Mouse (Mus musculus) hindbrain, embryonic 15.5 days (tissue): Measurements from ENCODE around the gene Otogl. TPM values are rescaled to one million over a fixed set of nuclear protein-coding genes. Genes with fewer than 3 reads are reported as not detected.

Experiments
- ATAC-seq: fragments of 200-750 bp; cut with Nextera tagmentation; 2 replicates; pipeline ENCODE4 v1.8.0; 2017; ENCODE audit warnings: low read depth, moderate number of reproducible peaks, moderate TSS enrichment; ENCODE audit not compliant: low FRiP score
- H3K27ac ChIP-seq: fragments of 300-500 bp; sonication (generic); replicated peaks from 2 replicates; pipeline ENCODE4 v1.5.1; 2015; ENCODE audit warnings: mild to moderate bottlenecking, inconsistent platforms
- H3K27me3 ChIP-seq: fragments of 300-500 bp; sonication (generic); 2 replicates; pipeline ENCODE4 v1.6.1; 2015; ENCODE audit warnings: control low read depth, inconsistent platforms
- H3K36me3 ChIP-seq: fragments of 300-500 bp; sonication (generic); 2 replicates; pipeline ENCODE4 v1.6.1; 2015; ENCODE audit warnings: control low read depth, inconsistent platforms
- H3K4me1 ChIP-seq: fragments of 300-500 bp; sonication (generic); replicated peaks from 2 replicates; pipeline ENCODE4 v1.6.1; 2015; ENCODE audit warnings: control low read depth, inconsistent platforms
- H3K4me2 ChIP-seq: fragments of 300-500 bp; sonication (generic); 2 replicates; pipeline ENCODE4 v1.6.1; 2015; ENCODE audit warnings: moderate library complexity, mild to moderate bottlenecking, inconsistent platforms
- H3K4me3 ChIP-seq: fragments of 300-500 bp; sonication (generic); 2 replicates; pipeline ENCODE4 v1.5.1; 2015; ENCODE audit warnings: mild to moderate bottlenecking, inconsistent platforms
- H3K9ac ChIP-seq: fragments of 300-500 bp; sonication (generic); 2 replicates; pipeline ENCODE4 v1.6.1; 2015; ENCODE audit warnings: inconsistent platforms
- H3K9me3 ChIP-seq: fragments of 300-500 bp; sonication (generic); 2 replicates; pipeline ENCODE4 v1.6.1; 2016; ENCODE audit warnings: control low read depth, inconsistent platforms
- WGBS: fragments of 180-500 bp; shearing (Covaris S2); methylation state at CpG from one replicate; pipeline ENCODE4 v1.1.7; 2015; 5-methylcytosine and 5-hydroxymethylcytosine counted together
- polyA plus RNA-seq: library from polyadenylated mRNA; unstranded; fragments of >200 nt; fragmentation: Nextera tagmentation; extraction: Ambion mirVana; gene quantifications from 2 replicates; pipeline ENCODE4 v1.2.1, GENCODE M21; 2015

Gene Otogl
- 0.04 TPM in 2 replicates for polyA plus RNA-seq

- no peaks in the 10 kb centered on the region for H3K27me3 ChIP-seq
- 55% methylated on average over 7 of the region's 7 CpGs for WGBS
- H3K4me3 ChIP-seq = no peak within 1 kb of the TSS
- no peaks in the 10 kb centered on the region for H3K9me3 ChIP-seq
- no peak within 1 kb of the TSS for H3K27ac ChIP-seq
- H3K4me1 ChIP-seq = no peaks in the 10 kb centered on the region
- no peaks in the 10 kb centered on the region for H3K36me3 ChIP-seq
- ATAC-seq = no peak
- H3K9ac ChIP-seq = no peak within 1 kb of the TSS
- no peak within 1 kb of the TSS for H3K4me2 ChIP-seq
These were observed at the start of gene Otogl for GRCm38 (mm10) chr10:107912084-107912573. Otogl (minus strand) TSS chr10:107912134.

GRCm38 (mm10) chr10:107956588-107956987 lies 44.7 kb upstream of the Otogl start:
- 83% methylated on average over 5 of the region's 5 CpGs for WGBS
- Histone ChIP-seq H3K36me3 (no peaks in the 10 kb centered on the region), H3K4me1 (no peaks in the 10 kb centered on the region), H3K27me3 (no peaks in the 10 kb centered on the region), H3K4me3 (no peak overlapping the region), H3K9ac (no peak overlapping the region), H3K4me2 (no peak overlapping the region), H3K9me3 (no peaks in the 10 kb centered on the region), H3K27ac (no peak overlapping the region)
- ATAC-seq = no peak

GRCm38 (mm10) chr10:107954444-107954843 lies 42.5 kb upstream of the Otogl start:
- no peaks in the 10 kb centered on the region for H3K36me3 ChIP-seq
- 49% methylated on average over 6 of the region's 6 CpGs for WGBS
- no peaks in the 10 kb centered on the region for H3K27me3 ChIP-seq
- H3K4me1 ChIP-seq = no peaks in the 10 kb centered on the region
- no peak for ATAC-seq
- H3K9ac ChIP-seq = no peak overlapping the region
- H3K4me2 ChIP-seq = no peak overlapping the region
- H3K27ac ChIP-seq = no peak overlapping the region
- H3K4me3 ChIP-seq = no peak overlapping the region
- no peaks in the 10 kb centered on the region for H3K9me3 ChIP-seq

- Histone ChIP-seq H3K27ac (no peak overlapping the region), H3K4me1 (no peaks in the 10 kb centered on the region), H3K36me3 (no peaks in the 10 kb centered on the region), H3K4me2 (no peak overlapping the region), H3K9me3 (no peaks in the 10 kb centered on the region), H3K9ac (no peak overlapping the region), H3K4me3 (no peak overlapping the region), H3K27me3 (no peaks in the 10 kb centered on the region)
- 95% methylated on average over 6 of the region's 6 CpGs for WGBS
- ATAC-seq = no peak
These were observed 39.7 kb upstream of the Otogl start for GRCm38 (mm10) chr10:107951596-107951995.

- no peak for ATAC-seq
These were observed 38.0 kb upstream of the Otogl start for GRCm38 (mm10) chr10:107949945-107950344.

GRCm38 (mm10) chr10:107948647-107949046 lies 36.7 kb upstream of the Otogl start:
- 85% methylated on average over 8 of the region's 8 CpGs for WGBS
- ATAC-seq = no peak
- H3K4me3 ChIP-seq = no peak overlapping the region
- H3K4me1 ChIP-seq = no peaks in the 10 kb centered on the region
- H3K9ac ChIP-seq = no peak overlapping the region
- no peaks in the 10 kb centered on the region for H3K36me3 ChIP-seq
- no peaks in the 10 kb centered on the region for H3K9me3 ChIP-seq
- no peaks in the 10 kb centered on the region for H3K27me3 ChIP-seq
- H3K27ac ChIP-seq = no peak overlapping the region
- no peak overlapping the region for H3K4me2 ChIP-seq

More at GRCm38 (mm10) chr10:107949945-107950344, 38.0 kb upstream of the Otogl start:
- 90% methylated on average over 5 of the region's 5 CpGs for WGBS
- Histone ChIP-seq H3K9me3 (no peaks in the 10 kb centered on the region), H3K36me3 (no peaks in the 10 kb centered on the region), H3K4me2 (no peak overlapping the region), H3K27ac (no peak overlapping the region), H3K27me3 (no peaks in the 10 kb centered on the region), H3K4me3 (no peak overlapping the region), H3K9ac (no peak overlapping the region), H3K4me1 (no peaks in the 10 kb centered on the region)

GRCm38 (mm10) chr10:107948038-107948437 lies 36.1 kb upstream of the Otogl start:
- no peaks in the 10 kb centered on the region for H3K9me3 ChIP-seq
- H3K9ac ChIP-seq = no peak overlapping the region
- ATAC-seq = no peak
- WGBS = 87% methylated on average over 1 of the region's 1 CpGs
- H3K27ac ChIP-seq = no peak overlapping the region
- no peaks in the 10 kb centered on the region for H3K27me3 ChIP-seq
- H3K4me3 ChIP-seq = no peak overlapping the region
- H3K4me1 ChIP-seq = no peaks in the 10 kb centered on the region
- no peaks in the 10 kb centered on the region for H3K36me3 ChIP-seq
- no peak overlapping the region for H3K4me2 ChIP-seq

- 65% methylated on average over 5 of the region's 5 CpGs for WGBS
- Histone ChIP-seq H3K4me1 (no peaks in the 10 kb centered on the region), H3K9me3 (no peaks in the 10 kb centered on the region), H3K4me2 (no peak overlapping the region), H3K4me3 (no peak overlapping the region), H3K9ac (no peak overlapping the region), H3K27me3 (no peaks in the 10 kb centered on the region), H3K27ac (no peak overlapping the region), H3K36me3 (no peaks in the 10 kb centered on the region)
- ATAC-seq = no peak
These were observed 34.4 kb upstream of the Otogl start for GRCm38 (mm10) chr10:107946348-107946747.

GRCm38 (mm10) chr10:107943859-107944258 lies 31.9 kb upstream of the Otogl start:
- no peak overlapping the region for H3K4me2 ChIP-seq
- H3K4me3 ChIP-seq = no peak overlapping the region
- H3K27ac ChIP-seq = no peak overlapping the region
- no peaks in the 10 kb centered on the region for H3K9me3 ChIP-seq
- no peak for ATAC-seq
- no peaks in the 10 kb centered on the region for H3K4me1 ChIP-seq
- H3K27me3 ChIP-seq = no peaks in the 10 kb centered on the region
- H3K9ac ChIP-seq = no peak overlapping the region
- no peaks in the 10 kb centered on the region for H3K36me3 ChIP-seq
- 81% methylated on average over 3 of the region's 3 CpGs for WGBS

- Histone ChIP-seq H3K9ac (no peak overlapping the region), H3K9me3 (no peaks in the 10 kb centered on the region), H3K27me3 (no peaks in the 10 kb centered on the region), H3K4me2 (no peak overlapping the region), H3K4me1 (no peaks in the 10 kb centered on the region), H3K4me3 (no peak overlapping the region), H3K36me3 (no peaks in the 10 kb centered on the region), H3K27ac (no peak overlapping the region)
- WGBS = 89% methylated on average over 4 of the region's 4 CpGs
- no peak for ATAC-seq
These were observed 29.4 kb upstream of the Otogl start for GRCm38 (mm10) chr10:107941188-107941900.

- no peak overlapping the region for H3K4me3 ChIP-seq
- no peak overlapping the region for H3K27ac ChIP-seq
- no peaks in the 10 kb centered on the region for H3K4me1 ChIP-seq
- no peaks in the 10 kb centered on the region for H3K9me3 ChIP-seq
- no peak overlapping the region for H3K4me2 ChIP-seq
- H3K9ac ChIP-seq = no peak overlapping the region
- H3K36me3 ChIP-seq = no peaks in the 10 kb centered on the region
- 86% methylated on average over 6 of the region's 6 CpGs for WGBS
- no peak for ATAC-seq
- no peaks in the 10 kb centered on the region for H3K27me3 ChIP-seq
These were observed 28.4 kb upstream of the Otogl start for GRCm38 (mm10) chr10:107940302-107940701.

GRCm38 (mm10) chr10:107939821-107940220 lies 27.9 kb upstream of the Otogl start:
- no peak overlapping the region for H3K4me2 ChIP-seq
- 88% methylated on average over 6 of the region's 6 CpGs for WGBS
- H3K36me3 ChIP-seq = no peaks in the 10 kb centered on the region
- no peak overlapping the region for H3K27ac ChIP-seq
- H3K4me3 ChIP-seq = no peak overlapping the region
- H3K27me3 ChIP-seq = no peaks in the 10 kb centered on the region
- no peak overlapping the region for H3K9ac ChIP-seq
- ATAC-seq = no peak
- H3K4me1 ChIP-seq = no peaks in the 10 kb centered on the region
- H3K9me3 ChIP-seq = no peaks in the 10 kb centered on the region

GRCm38 (mm10) chr10:107934055-107934454 lies 22.1 kb upstream of the Otogl start:
- Histone ChIP-seq H3K36me3 (no peaks in the 10 kb centered on the region), H3K9ac (no peak overlapping the region), H3K4me3 (no peak overlapping the region), H3K27ac (no peak overlapping the region), H3K4me2 (no peak overlapping the region), H3K4me1 (peaks cover 8% of the 10 kb centered on the region), H3K27me3 (no peaks in the 10 kb centered on the region), H3K9me3 (no peaks in the 10 kb centered on the region)
- no peak for ATAC-seq
- 87% methylated on average over 3 of the region's 3 CpGs for WGBS
